Mouse (Mus musculus) adrenal gland, adult (tissue): Measurements from ENCODE around the gene Tenm4.
A peak's percentile ranks its signal among the peaks of the same experiment; 100 is the strongest.

Experiments used
- DNase-seq, 2 experiments: peaks; one replicate each; pipeline ENCODE4 v3.0.0; 2022 to 2023; ENCODE audit warnings: low spot score in 1 of 2; ENCODE audit not compliant: inconsistent age in 2 of 2

Gene Tenm4

GRCm38 (mm10) chr7:96878511-96879276 is 707.6 kb downstream of the Tenm4 start:
- DNase-seq, result no peak

GRCm38 (mm10) chr7:96879593-96879992 is 708.5 kb downstream of the Tenm4 start:
- no peak for DNase-seq

DNA sequence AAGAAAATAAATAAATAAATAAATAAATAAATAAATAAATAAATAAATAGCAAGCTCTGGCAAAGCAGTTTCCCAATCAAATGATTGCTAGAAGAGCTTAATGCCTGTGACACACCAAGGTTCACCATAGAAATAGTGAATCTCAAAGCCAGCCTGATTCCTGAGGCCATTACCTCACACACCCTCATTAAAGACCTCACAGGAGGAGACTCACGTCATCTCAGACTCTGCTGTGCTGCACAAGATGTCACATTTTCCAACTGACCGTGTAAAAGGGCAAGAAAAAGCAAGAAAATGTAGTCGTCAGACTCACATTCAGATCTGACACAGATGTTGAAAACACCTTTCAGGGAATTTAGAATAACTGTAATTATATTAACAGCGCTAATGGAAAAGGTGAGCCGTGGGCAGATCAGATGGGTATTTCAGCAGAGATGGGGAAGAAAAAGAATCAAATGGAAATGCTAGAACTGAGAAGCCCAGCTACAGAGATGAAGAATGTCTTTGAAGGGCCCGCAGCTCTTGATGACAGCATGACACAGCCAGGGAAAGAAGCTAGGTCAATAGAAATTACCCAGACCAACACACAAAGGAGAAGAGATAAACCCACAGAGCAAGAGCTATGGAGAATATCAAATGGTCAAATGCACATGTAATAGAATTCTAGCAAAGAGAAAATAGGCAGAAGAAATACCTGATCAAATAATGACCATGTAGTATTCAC is 709.3 kb downstream of the Tenm4 start:
- DNase-seq, result no peak

DNA sequence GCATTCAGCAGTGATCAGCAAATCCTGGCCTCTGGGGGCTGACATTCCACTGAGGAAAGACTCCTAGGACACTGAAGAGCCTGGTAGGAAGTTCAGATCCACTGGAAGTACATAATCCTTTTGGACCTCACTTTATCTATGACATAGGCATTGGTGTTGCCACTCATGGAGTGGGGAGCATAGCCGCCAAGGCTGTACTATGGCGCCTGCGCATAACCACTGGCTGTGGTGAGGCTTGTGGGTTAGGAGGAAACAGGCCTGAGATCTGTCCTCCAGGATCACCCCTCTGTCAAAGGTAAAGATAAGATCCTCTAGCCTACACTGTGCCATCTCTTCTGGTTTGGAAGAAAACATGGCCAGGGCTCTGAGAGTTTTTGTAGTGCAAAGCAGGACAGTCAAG is 712.3 kb downstream of the Tenm4 start:
- DNase-seq, result no peak

GRCm38 (mm10) chr7:96887088-96887654 is 716.1 kb downstream of the Tenm4 start:
- no peak for DNase-seq

DNA sequence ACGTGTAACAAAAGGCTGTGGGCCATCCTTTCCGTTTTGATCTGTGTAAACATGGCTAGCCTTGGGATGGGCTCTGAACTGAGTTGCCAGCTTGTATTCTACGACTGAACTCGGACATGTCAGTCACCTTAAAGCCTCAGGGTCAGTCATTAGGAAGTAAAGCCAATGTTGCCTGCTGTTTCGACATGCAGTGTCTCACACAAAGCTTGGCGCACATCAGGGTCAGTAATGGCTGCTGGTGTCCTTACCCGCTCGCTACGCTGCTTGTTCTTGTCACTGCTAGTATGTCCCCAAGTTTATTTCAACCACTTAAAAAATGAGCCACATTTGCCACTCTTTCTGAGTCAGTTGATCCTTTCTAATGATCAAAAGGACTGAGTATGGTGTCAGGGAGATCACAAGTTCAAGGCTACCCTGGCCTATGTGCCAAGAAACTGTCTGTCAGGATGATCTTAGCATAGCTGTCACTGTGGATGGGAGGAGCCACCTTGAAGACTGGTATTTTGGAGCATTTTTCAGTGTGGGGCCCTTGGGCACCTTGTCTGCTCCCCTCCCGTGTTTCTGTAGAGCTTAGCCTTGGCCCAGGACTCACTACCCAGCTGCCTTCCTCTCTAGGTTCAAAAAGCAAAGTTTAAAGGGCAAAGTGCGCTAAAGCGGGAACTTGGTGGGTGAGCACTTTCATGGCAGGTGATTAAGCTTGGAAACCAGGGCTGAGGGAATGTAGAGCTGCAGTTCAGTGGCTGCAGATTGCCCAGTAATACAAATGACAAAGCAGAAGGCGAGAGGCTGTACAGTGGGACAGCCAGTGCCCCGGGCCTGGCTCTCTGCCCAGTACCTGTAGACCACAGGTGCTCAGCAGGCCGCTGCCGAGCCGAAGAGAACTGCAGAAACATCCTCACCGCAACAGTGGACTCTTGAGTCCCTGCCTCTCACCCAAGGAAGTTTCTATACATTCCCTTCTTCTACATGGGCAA is 718.3 kb downstream of the Tenm4 start:
- DNase-seq, result peak; percentile 54 to 91

GRCm38 (mm10) chr7:96890035-96890621 is 719.1 kb downstream of the Tenm4 start:
- no peak for DNase-seq

- DNase-seq, result no peak
These were observed 719.9 kb downstream of the Tenm4 start for GRCm38 (mm10) chr7:96890987-96891386.

DNA sequence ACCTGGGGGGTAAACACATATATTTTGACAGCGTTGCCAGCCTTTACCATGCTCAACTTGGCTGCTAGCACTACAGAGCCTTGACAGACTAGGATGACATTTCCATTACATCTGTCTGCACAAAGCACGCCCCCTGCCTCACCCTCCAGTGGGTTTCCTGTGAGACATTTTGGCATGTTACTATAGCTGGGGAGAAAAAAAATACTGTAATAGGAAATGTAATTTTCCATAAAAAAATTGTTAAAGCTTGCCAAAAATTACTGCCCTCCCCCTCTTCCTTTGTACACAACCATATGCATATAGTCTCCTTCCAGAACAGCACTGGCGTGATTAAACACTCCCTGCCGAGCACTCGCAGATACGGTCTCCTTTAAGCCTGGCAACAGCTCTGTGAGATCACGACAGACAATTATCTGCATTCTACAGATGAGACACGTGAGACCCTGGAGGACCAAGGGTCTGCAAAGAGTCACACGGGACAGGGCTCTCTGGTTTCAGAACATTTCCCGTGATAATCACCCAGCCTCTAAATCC is 728.1 kb downstream of the Tenm4 start:
- no peak for DNase-seq

DNA sequence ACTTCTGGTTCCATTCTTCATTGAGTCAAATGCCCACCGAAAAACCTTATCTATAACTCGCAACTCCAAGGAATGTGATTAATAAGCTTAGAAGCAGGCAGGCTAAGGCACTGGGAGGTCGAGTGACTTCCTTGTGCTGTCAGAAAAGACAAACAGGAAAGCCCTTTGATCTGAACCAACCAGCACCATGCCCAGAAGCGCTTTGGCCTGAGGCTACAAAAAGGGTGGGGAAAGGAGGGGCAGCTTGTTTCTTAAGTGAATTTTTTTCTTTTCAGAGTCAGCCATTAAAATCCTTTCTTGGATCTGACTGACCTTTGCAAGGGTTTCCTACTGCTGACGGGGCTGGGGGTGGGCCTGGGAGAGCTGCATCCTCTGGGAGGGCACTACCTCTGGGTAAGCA is 731.1 kb downstream of the Tenm4 start:
- peak in 1 of 2 experiments; percentile 40 for DNase-seq

DNA sequence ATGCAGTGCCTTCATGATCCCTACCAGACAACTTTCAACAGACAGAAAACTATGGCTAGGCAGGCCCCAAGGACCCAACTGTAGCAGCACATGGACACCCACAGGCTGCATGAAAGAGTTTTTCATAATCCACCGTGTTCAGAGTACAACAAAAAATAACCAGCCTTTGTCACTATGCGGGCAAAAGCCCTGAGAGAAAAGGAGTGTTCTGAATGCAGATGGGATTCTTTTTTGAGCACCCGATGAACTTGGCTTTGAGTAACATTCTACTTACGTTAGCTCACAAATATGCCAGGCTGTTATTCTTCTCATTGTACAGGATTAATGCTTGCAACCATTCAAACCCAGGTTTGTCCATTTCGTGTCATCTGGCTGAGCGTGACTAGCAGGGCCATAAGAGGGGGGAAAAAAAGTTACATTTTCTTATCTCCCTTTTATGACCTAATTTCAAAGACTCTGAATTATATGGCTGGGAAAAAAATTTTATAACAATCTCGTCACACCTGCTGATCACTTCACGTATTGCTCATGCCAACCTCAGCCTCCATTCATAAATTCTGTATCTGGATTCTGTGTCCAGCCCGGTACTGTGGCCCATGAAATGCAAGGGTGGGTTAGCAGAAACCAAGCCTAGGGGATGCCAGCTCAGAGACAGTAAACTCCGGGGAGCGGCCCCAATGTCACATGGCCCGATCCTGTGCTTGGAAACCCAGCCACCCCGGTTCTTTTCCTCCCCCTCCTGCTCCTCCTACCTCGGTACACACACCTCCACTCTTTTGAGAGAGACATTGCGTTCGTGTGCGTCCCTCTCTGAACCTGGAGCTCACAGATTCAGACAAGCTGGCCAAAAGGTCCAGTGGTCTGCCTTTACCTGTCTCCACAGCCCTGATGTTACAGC is 732.3 kb downstream of the Tenm4 start:
- peak in 1 of 2 experiments; percentile 16 for DNase-seq

DNA sequence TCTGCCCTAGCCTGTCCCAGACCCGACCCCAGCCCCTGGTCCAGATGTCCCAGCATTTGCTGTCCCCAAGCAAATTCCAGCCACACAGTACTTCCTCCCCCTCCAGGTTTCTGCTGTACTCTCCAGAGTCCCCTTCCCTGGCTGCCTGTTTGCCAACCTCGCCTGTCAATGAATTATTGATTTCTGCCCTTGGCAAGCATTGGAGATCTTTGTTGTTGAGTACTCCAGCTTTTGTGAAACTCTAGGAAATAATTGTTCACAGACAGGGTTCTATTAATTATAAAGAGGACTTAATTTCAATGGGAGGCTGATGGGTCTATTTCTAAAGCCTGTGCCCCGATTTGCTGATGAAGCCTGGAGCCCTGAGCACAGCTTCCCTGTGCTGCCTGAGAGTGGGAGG is 733.4 kb downstream of the Tenm4 start:
- peak in 1 of 2 experiments; percentile 62 for DNase-seq

- DNase-seq, result no peak
These were observed 733.9 kb downstream of the Tenm4 start for GRCm38 (mm10) chr7:96904936-96905335.

GRCm38 (mm10) chr7:96905422-96905821 is 734.4 kb downstream of the Tenm4 start:
- DNase-seq, result no peak

- DNase-seq, result no peak
These were observed 735.2 kb downstream of the Tenm4 start for GRCm38 (mm10) chr7:96906216-96906615.

DNA sequence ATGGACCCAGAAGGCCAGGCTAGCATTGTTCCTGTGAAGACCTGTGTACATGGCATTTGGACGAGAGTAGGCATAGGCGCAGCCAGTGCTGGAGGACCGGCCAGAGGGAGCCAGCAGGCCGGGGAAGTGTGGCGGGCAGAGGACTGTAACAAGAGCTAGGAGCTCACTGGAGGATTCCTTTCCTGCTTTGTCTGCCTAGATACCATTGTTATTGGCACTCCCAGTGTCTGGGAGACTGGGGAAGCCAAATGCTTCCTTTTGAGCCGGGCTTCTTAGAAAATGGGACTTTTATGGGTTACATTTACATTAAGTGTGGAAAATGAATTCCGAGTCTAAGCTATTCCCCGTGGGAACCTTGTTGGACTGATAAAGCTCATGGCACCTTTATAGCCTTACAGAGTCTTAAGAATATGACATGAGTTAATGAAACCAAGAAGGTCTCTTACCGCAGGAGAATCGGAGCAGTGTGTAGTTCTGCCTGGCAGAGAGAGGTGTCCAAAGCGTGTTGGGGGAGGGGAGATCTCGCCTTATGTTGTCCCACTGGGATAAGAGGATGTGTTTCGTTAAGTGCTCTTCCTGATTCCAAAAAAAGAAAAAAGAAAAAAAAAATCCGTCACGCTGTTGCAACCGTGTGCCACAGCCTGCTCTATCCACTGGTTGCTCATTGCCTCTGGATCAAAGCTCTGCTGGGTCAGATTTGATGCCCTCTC is 737.1 kb downstream of the Tenm4 start:
- DNase-seq, result no peak

DNA sequence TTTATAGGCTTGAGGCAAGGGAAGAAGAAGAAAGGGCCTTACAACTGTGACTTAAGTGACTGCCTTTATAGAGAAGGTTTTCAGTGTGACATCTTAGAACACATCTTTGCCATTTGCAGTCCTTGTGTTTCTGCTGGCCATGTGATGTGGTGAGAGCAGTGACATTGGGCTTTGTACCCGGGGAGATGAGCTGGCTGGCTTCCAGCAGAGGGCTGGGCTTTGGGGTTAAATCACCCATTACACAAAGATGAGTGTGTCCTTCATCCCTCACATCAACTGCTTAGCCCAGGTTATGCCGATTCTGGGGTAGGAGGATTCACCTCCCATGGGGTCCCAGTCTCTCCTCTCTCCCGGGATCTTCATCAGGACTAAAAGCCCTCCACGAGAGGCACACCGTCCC is 738.8 kb downstream of the Tenm4 start:
- DNase-seq, result peak; percentile 81 to 90

DNA sequence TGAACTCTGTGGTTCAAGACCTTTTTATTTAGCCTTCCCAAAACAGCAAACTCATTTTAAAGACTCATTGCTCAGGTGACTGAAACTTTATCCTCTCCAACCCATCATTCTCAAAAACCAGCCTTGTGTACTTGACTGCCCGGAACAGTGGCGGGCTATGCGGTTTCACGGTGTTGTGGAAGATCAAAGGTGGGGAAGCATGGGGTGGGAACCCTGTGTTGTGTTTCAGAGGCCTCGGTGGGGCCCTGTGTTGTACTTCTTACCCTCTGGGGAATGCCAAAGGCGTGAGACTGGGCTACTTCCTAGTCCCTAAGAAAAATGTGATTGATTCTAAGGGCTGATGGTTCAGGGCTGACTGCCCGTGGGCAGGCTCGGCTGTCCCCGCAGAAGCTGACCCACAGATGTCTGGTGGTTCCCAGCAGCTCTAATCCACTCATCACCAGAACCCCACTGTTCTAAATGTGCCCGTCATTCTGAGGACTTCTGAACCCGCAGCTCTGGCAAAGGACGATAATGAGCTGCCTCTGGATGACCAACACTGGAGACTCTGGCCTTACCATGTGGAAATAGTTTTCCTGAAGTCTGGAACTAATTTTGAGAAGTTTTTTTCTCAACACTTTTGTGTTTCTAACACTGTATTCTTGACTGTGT is 739.4 kb downstream of the Tenm4 start:
- DNase-seq, result peak in 1 of 2 experiments; percentile 21
